Mouse (Mus musculus) C2C12 (cell line): ENCODE measurements around the gene Mrtfa. TPM values are rescaled to one million over a fixed set of nuclear protein-coding genes. Genes with fewer than 3 reads are reported as not detected.

Experiments used
- H3K27me3 ChIP-seq: one replicate; pipeline ENCODE4 v1.6.1; 2011; ENCODE audit not compliant: control insufficient read depth, insufficient read depth, insufficient read length
- H3K36me3 ChIP-seq: one replicate; pipeline ENCODE4 v1.6.1; 2011; ENCODE audit not compliant: control insufficient read depth, insufficient read depth
- H3K4me3 ChIP-seq: one replicate; pipeline ENCODE4 v1.5.1; 2011; ENCODE audit warnings: mild to moderate bottlenecking, control low read depth; ENCODE audit not compliant: poor library complexity, insufficient read depth, severe bottlenecking
- H3K79me2 ChIP-seq: one replicate; pipeline ENCODE4 v1.6.1; 2011; ENCODE audit not compliant: control insufficient read depth, insufficient read depth
- H3K79me3 ChIP-seq: one replicate; pipeline ENCODE4 v1.6.1; 2011; ENCODE audit warnings: low read depth, control low read depth
- H3ac ChIP-seq: one replicate; pipeline ENCODE3; 2011; ENCODE audit warnings: low read depth; ENCODE audit not compliant: control insufficient read depth, insufficient read length
- CEBPB ChIP-seq: IDR thresholded peaks from one replicate; pipeline ENCODE4 v1.6.1; 2011; ENCODE audit warnings: low read depth, mild to moderate bottlenecking, control low read depth, moderate library complexity
- CTCF ChIP-seq: IDR thresholded peaks from one replicate; pipeline ENCODE4 v1.5.1; 2011; ENCODE audit not compliant: control insufficient read depth, insufficient read depth, insufficient read length
- FOSL1 ChIP-seq: IDR thresholded peaks from one replicate; pipeline ENCODE4 v1.8.0; 2011; ENCODE audit warnings: mild to moderate bottlenecking, low read length; ENCODE audit not compliant: poor library complexity, insufficient read depth, severe bottlenecking
- MAX ChIP-seq: IDR thresholded peaks from one replicate; pipeline ENCODE4 v1.6.1; 2011; ENCODE audit warnings: mild to moderate bottlenecking, control low read depth
- MYOD1 ChIP-seq: IDR thresholded peaks from one replicate; pipeline ENCODE4 v1.6.1; 2011; ENCODE audit warnings: low read depth; ENCODE audit not compliant: control insufficient read depth, insufficient read length
- MYOG ChIP-seq: IDR thresholded peaks from one replicate; pipeline ENCODE4 v1.6.1; 2011; ENCODE audit not compliant: control insufficient read depth, insufficient read length; ENCODE audit errors: extremely low read depth
- USF1 ChIP-seq: IDR thresholded peaks from one replicate; pipeline ENCODE4 v1.6.1; 2011; ENCODE audit warnings: low read depth, mild to moderate bottlenecking, control low read depth, moderate library complexity
- polyA plus RNA-seq: library from polyadenylated mRNA; unstranded; fragments of >200 nt; fragmentation: generic; extraction: Trizol; gene quantifications from one replicate; pipeline ENCODE4 v1.2.1, GENCODE M21; 2012; ENCODE audit warnings: missing spikeins

Mrtfa gene
- polyA plus RNA-seq, 1 experiment, result 42.2 TPM

DNA sequence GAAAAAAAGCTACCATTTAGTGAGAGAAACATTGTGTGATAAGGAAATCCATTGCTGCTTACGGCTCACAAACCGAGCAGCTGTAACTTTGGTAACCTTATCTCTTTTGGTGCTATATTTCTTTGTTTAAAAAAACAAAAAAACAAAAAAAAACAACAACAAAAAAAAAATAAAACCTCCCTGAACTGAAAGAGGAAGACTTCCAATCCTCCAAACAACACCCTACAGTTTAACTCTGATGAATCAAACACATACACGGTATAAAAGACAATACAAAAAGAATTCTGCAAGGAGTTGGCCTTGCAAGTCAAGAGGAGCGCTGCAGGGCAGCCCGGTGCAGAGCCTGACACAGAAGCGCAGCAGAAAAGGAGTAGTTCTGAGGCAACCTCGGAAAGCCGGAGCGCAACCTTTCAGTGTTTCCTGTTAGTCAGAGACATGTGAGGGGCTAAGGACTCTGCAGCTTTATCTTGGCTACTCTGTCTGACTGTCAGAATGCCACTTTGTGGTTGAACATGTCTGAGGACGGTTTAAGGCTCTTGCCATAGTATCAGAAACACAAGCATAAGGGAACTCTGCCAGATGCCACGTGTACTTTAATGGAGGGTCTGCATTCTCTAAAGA is 48.5 kb downstream of the Mrtfa start:
- H3K4me3 ChIP-seq, result no peak overlapping the region
- no peaks in the 10 kb centered on the region for H3K27me3 ChIP-seq
- no peak for TF ChIP-seq CTCF
- no peak for TF ChIP-seq MYOD1
- no peak for TF ChIP-seq FOSL1
- TF ChIP-seq USF1, result no peak
- TF ChIP-seq CEBPB, result no peak
- TF ChIP-seq MYOG, result no peak
- TF ChIP-seq MAX, result no peak
- peaks cover 74% of the 10 kb centered on the region for H3K79me2 ChIP-seq
- no peaks in the 10 kb centered on the region for H3K36me3 ChIP-seq
- peaks cover 56% of the 10 kb centered on the region for H3K79me3 ChIP-seq
- no peak overlapping the region for H3ac ChIP-seq

DNA sequence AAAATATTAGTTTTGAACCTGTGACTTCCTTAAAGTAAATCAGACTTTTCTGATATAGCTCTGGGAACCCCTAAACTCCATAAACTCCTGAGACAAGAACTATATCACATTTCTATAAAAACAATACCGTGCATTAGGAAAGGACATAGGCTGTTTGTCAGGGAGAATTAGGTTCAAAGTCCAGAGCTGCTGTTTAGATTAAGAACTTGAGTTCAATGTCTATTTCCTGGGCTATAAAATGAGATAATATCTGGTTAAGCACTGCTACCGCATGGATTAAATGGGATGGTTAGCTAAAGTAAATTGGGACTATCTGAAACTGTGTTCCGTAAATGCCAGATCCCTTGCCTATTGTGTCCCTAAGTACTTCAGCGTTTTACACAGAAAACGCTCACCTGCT is 50.6 kb downstream of the Mrtfa start:
- Histone ChIP-seq H3K79me3 (peaks cover 67% of the 10 kb centered on the region), H3K4me3 (no peak overlapping the region), H3K36me3 (peaks cover 5% of the 10 kb centered on the region), H3K27me3 (no peaks in the 10 kb centered on the region), H3K79me2 (peaks cover 91% of the 10 kb centered on the region), H3ac (no peak overlapping the region)
- TF ChIP-seq MYOD1, result no peak
- TF ChIP-seq CTCF, result no peak

DNA sequence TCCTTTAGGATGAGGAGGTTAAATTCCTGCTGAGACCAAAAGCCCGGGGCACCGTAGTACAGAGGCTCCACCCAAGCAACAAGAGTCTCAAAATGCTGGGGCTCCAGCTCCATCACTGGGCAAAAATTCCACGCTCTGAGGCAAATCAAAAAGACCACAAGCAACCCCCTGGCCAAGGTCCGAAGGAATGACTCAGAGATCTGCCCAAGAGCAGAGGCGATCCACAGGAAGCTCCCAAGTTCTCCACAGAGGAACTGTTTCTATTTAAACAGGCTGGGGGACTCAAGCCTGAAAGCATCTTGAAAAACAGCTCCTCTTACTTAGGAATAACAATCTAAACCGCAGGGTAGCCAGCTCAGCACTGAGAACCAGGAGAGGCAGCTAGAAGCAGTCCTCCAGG is 53.3 kb downstream of the Mrtfa start:
- Histone ChIP-seq H3ac (no peak overlapping the region), H3K27me3 (no peaks in the 10 kb centered on the region), H3K79me3 (peaks cover 57% of the 10 kb centered on the region), H3K36me3 (peaks cover 5% of the 10 kb centered on the region), H3K79me2 (peaks cover 89% of the 10 kb centered on the region), H3K4me3 (no peak overlapping the region)
- TF ChIP-seq MYOD1, result peak; percentile 30
- peak; percentile 71 for TF ChIP-seq FOSL1
- TF ChIP-seq MAX, result peak; percentile 54
- no peak for TF ChIP-seq CEBPB

DNA sequence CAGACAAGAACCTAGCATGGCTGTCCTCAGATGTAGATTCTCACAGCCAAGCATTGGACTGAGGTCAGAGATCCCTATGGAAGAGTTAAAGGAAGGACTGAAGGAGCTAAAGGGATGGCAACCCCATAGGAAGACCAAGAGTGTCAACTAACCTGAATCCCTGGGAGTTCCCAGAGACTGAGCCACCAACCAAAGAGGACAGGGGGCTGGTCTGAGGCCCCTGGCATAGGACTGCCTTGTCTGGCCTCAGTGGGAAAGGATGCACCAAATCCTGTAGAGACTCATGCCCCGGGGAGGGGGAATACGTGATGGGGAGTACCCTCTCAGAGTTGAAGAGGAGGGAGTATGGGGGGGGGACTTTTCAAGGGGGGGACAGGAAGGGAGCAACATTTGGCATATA is 56.8 kb downstream of the Mrtfa start:
- H3K79me3 ChIP-seq, result peaks cover 42% of the 10 kb centered on the region
- H3K36me3 ChIP-seq, result peaks cover 9% of the 10 kb centered on the region
- no peaks in the 10 kb centered on the region for H3K27me3 ChIP-seq
- TF ChIP-seq MYOD1, result no peak
- TF ChIP-seq CTCF, result no peak
- TF ChIP-seq MYOG, result no peak
- no peak for TF ChIP-seq USF1
- no peak for TF ChIP-seq MAX
- H3ac ChIP-seq, result no peak overlapping the region
- no peak overlapping the region for H3K4me3 ChIP-seq
- peaks cover 89% of the 10 kb centered on the region for H3K79me2 ChIP-seq

DNA sequence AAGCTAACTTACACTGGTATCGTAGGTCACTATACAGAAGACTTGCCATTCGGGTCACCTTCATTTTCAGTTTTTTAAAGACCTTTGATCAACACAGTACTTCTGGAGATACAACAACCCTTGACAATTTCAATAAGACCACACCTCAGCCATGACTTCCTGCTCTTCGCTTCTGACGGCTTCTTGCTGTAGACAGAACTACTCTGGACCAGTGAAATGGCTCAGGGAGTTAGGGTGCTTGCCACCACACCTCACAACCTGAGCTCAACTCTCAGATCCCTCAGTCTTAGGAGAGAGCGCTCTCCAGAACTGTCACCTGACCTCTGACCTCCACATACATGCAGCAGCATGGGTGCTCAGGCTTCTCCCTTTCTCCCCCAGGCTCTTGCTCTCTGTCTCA is 59.4 kb downstream of the Mrtfa start:
- H3K4me3 ChIP-seq, result no peak overlapping the region
- H3ac ChIP-seq, result no peak overlapping the region
- peaks cover 9% of the 10 kb centered on the region for H3K36me3 ChIP-seq
- peaks cover 98% of the 10 kb centered on the region for H3K79me2 ChIP-seq
- TF ChIP-seq FOSL1 (no peak), CTCF (no peak), MYOG (no peak), CEBPB (no peak), USF1 (no peak), MYOD1 (no peak), MAX (no peak)
- no peaks in the 10 kb centered on the region for H3K27me3 ChIP-seq
- peaks cover 52% of the 10 kb centered on the region for H3K79me3 ChIP-seq

DNA sequence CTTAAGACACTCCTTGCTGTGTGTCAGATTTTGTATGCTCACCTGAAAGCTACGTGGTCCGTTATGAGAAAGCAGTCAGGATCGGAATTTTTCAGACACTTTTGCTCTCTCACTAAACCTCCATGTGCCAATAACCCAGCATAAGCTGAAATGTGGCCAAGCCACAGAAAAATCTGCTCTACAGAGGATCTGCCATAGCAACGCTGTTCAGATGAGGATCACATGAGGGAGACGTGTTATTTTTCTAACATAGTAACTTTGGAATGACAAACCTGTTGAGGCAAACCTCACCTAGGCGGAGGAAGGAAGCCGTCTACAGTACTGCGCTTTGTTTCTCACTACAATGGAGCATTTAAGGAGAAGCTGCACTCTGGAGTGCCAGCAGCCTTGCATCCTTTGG is 60.6 kb downstream of the Mrtfa start:
- no peak overlapping the region for H3ac ChIP-seq
- TF ChIP-seq USF1, result no peak

More for the DNA sequence above, 60.6 kb downstream of the Mrtfa start:
- Histone ChIP-seq H3K36me3 (peaks cover 4% of the 10 kb centered on the region), H3K27me3 (no peaks in the 10 kb centered on the region), H3K79me2 (peaks cover 98% of the 10 kb centered on the region), H3K4me3 (no peak overlapping the region), H3K79me3 (peaks cover 50% of the 10 kb centered on the region)
